Mouse (Mus musculus): ENCODE results near the gene Tmppe. TPM values are rescaled to one million over a fixed set of nuclear protein-coding genes. Genes with fewer than 3 reads are reported as not detected.
"Not testable (repeated sequence)": the region's sequence is repeated elsewhere in the genome, so short reads cannot be mapped to it uniquely, and the experiment has no call there.

The Tmppe gene
- polyA plus RNA-seq, 1 experiment from 2014 or later = 9.9 TPM

GRCm38 (mm10) chr9:114385160-114385559 lies 15.7 kb upstream of the Tmppe start:
- DNase-seq (ENCODE audit: low spot score) = no peak
- WGBS = 98% methylated on average over 10 of the region's 10 CpGs
- H3K9me3 ChIP-seq = no peaks in the 10 kb centered on the region
- 0 out of 2 replicates have a peak, but pooled peaks cover 11% of the 10 kb centered on the region for H3K36me3 ChIP-seq
- no peak overlapping the region for H3K4me3 ChIP-seq
- no peak overlapping the region for H3K27ac ChIP-seq
- H3K4me1 ChIP-seq (replicated peaks) = peaks cover 8% of the 10 kb centered on the region
- H3K27me3 ChIP-seq (ENCODE audit: insufficient read depth, poor library complexity, severe bottlenecking) = no peaks in the 10 kb centered on the region

DNA sequence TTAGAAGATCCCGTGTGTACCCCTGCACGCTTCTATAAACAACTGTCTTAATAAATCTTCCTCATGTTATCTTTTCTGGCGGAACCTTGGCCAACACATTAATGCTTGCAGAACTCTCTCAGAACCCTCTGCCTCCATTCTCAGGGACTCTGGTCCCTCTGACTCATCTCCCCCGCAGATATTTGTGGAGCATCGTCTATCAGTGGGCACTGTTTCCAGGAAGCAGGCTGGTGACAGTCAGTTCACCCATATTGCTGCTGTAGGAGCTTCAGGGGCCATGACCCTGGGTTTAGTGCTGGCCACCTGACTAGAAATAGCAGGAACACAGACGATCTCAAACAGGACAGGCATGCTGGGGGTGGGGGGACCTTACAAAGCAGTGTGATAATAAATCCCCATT lies 13.8 kb upstream of the Tmppe start:
- H3K27ac ChIP-seq = no peak overlapping the region
- no peak for DNase-seq (ENCODE audit: low spot score)
- H3K36me3 ChIP-seq = 0 out of 2 replicates have a peak, but pooled peaks cover 11% of the 10 kb centered on the region
- peaks cover 16% of the 10 kb centered on the region for H3K4me1 ChIP-seq (replicated peaks)
- H3K9me3 ChIP-seq = no peaks in the 10 kb centered on the region
- 85% methylated on average over 6 of the region's 6 CpGs for whole genome bisulfite sequencing
- H3K27me3 ChIP-seq (ENCODE audit: insufficient read depth, poor library complexity, severe bottlenecking) = 0 out of 2 replicates have a peak, but pooled peaks cover 3% of the 10 kb centered on the region
- H3K4me3 ChIP-seq = no peak overlapping the region

- no peak for DNase-seq (ENCODE audit: low spot score)
- Histone ChIP-seq H3K36me3 (0 out of 2 replicates have a peak, but pooled peaks cover 11% of the 10 kb centered on the region), H3K27ac (no peak overlapping the region), H3K4me1 (replicated peaks) (peaks cover 16% of the 10 kb centered on the region), H3K27me3 (ENCODE audit: insufficient read depth, poor library complexity, severe bottlenecking) (0 out of 2 replicates have a peak, but pooled peaks cover 3% of the 10 kb centered on the region), H3K9me3 (no peaks in the 10 kb centered on the region), H3K4me3 (no peak overlapping the region)
- 90% methylated on average over 8 of the region's 8 CpGs for WGBS
Measured at GRCm38 (mm10) chr9:114388288-114388687, 12.6 kb upstream of the Tmppe start.

- H3K9me3 ChIP-seq = no peaks in the 10 kb centered on the region
- peak overlapping the region; percentile 84; the same call in 1 of the 2 replicates for H3K4me3 ChIP-seq
- 0 out of 2 replicates have a peak, but pooled peaks cover 9% of the 10 kb centered on the region for H3K36me3 ChIP-seq
- 86% methylated on average over 3 of the region's 3 CpGs for WGBS
- peaks cover 16% of the 10 kb centered on the region for H3K4me1 ChIP-seq (replicated peaks)
- DNase-seq (ENCODE audit: low spot score) = no peak
- 0 out of 2 replicates have a peak, but pooled peaks cover 3% of the 10 kb centered on the region for H3K27me3 ChIP-seq (ENCODE audit: insufficient read depth, poor library complexity, severe bottlenecking)
- no peak overlapping the region for H3K27ac ChIP-seq
Measured at GRCm38 (mm10) chr9:114388701-114389370, 12.1 kb upstream of the Tmppe start.

DNA sequence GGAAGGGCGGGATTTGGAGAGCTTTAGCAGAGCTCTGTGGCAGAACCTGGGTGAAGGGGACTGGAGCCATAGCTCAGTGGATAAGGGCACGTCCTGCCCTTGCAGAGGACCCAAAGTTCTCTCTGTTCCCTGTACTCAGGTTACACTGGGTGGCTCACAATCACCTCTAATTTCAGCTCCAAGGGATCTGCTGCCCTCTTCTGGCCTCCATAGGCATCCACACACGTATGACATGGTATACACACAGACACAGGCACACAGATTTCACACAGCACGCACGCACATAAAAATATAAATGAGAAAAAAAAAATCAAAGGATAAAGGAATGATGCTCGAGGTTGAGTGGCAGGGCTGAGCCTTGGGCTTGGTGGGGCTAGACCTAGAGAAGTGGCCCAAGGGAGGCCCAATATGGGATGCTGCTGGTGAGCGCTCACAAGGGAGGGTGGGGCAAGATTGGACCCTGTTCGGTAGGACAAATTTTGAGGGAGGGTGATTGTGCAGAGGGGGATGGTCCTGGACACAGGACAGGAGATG lies 11.5 kb upstream of the Tmppe start:
- WGBS = 76% methylated on average over 8 of the region's 8 CpGs
- DNase-seq (ENCODE audit: low spot score) = no peak
- H3K4me3 ChIP-seq = peak overlapping the region; percentile 84
- H3K9me3 ChIP-seq = no peaks in the 10 kb centered on the region
- H3K4me1 ChIP-seq (replicated peaks) = peaks cover 16% of the 10 kb centered on the region
- H3K36me3 ChIP-seq = 0 out of 2 replicates have a peak, but pooled peaks cover 3% of the 10 kb centered on the region
- H3K27ac ChIP-seq = 0 out of 2 replicates have a peak overlapping the region, but pooled peaks have one; percentile 90
- H3K27me3 ChIP-seq (ENCODE audit: insufficient read depth, poor library complexity, severe bottlenecking) = 0 out of 2 replicates have a peak, but pooled peaks cover 3% of the 10 kb centered on the region

- H3K36me3 ChIP-seq = no peaks in the 10 kb centered on the region
- H3K4me1 ChIP-seq (replicated peaks) = peaks cover 16% of the 10 kb centered on the region
- no peaks in the 10 kb centered on the region for H3K9me3 ChIP-seq
- peak within 1 kb of the TSS; percentile 90 for H3K27ac ChIP-seq
- WGBS = 1% methylated on average over 96 of the region's 96 CpGs
- H3K4me3 ChIP-seq = peak within 1 kb of the TSS; percentile 84
- H3K27me3 ChIP-seq (ENCODE audit: insufficient read depth, poor library complexity, severe bottlenecking) = 0 out of 2 replicates have a peak, but pooled peaks cover 3% of the 10 kb centered on the region
- peak; percentile 78 for DNase-seq (ENCODE audit: low spot score)
Measured at GRCm38 (mm10) chr9:114389905-114390748, 10.8 kb upstream of the Tmppe start, which contains the start of gene Crtap. Gene Crtap, minus strand, starts transcription at chr9:114390675.

GRCm38 (mm10) chr9:114390749-114391075 lies 10.2 kb upstream of the Tmppe start:
- H3K9me3 ChIP-seq = no peaks in the 10 kb centered on the region
- H3K4me3 ChIP-seq = peak overlapping the region; percentile 84
- DNase-seq (ENCODE audit: low spot score) = no peak
- peak overlapping the region; percentile 90 for H3K27ac ChIP-seq
- peaks cover 16% of the 10 kb centered on the region for H3K4me1 ChIP-seq (replicated peaks)
- WGBS = 7% methylated on average over 10 of the region's 10 CpGs
- H3K27me3 ChIP-seq (ENCODE audit: insufficient read depth, poor library complexity, severe bottlenecking) = 0 out of 2 replicates have a peak, but pooled peaks cover 3% of the 10 kb centered on the region
- H3K36me3 ChIP-seq = no peaks in the 10 kb centered on the region

GRCm38 (mm10) chr9:114394136-114394535 lies 6.8 kb upstream of the Tmppe start:
- H3K27me3 ChIP-seq (ENCODE audit: insufficient read depth, poor library complexity, severe bottlenecking); H3K4me3 ChIP-seq; H3K27ac ChIP-seq; H3K36me3 ChIP-seq; H3K9me3 ChIP-seq; DNase-seq (ENCODE audit: low spot score): not testable (repeated sequence)
- 75% methylated on average over 6 of the region's 6 CpGs for WGBS
- H3K4me1 ChIP-seq (replicated peaks) = peaks cover 13% of the 10 kb centered on the region

DNA sequence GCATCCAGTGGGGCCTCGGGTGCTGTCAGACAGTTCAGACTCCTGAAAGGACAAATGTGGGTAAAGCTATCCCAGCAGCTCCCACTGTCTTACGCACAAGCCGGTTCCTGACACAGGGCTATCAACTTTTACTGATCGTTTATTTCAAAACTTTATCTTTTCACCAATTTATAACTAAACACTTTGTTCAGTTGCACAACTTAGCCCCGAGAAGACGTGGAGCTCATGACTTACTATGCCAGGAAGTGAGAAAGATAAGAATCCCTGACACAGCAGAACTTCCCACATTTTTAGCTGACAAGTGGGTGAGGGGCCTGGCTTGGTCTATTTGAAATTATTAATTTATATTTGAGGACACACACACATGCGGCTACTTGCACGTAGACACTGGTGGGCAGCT lies 6.2 kb upstream of the Tmppe start:
- Histone ChIP-seq H3K4me3 (no peak overlapping the region), H3K9me3 (no peaks in the 10 kb centered on the region), H3K4me1 (replicated peaks) (peaks cover 13% of the 10 kb centered on the region), H3K27me3 (ENCODE audit: insufficient read depth, poor library complexity, severe bottlenecking) (0 out of 2 replicates have a peak, but pooled peaks cover 3% of the 10 kb centered on the region), H3K36me3 (no peaks in the 10 kb centered on the region), H3K27ac (no peak overlapping the region)
- 90% methylated on average over 8 of the region's 8 CpGs for WGBS
- no peak for DNase-seq (ENCODE audit: low spot score)

DNA sequence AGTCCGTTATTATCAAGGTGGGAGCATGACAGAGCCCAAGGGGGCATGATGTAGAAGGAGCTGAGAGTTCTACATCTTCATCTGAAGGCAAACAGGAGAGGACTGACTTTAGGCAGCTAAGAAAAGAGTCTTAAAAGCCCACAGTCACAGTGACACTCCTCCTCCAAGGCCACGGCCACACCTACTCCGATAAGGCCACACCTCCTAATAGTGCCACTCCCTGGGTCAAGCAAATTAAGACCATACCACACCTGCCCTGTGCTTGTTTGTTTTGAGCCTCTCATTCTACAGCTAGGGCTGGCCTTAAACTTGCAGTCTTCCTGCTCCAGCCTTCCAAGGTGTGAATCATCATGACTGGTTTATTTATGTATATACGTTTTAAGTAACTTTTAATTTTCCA lies 5.6 kb upstream of the Tmppe start:
- 94% methylated on average over 4 of the region's 4 CpGs for WGBS
- DNase-seq (ENCODE audit: low spot score) = no peak
- Histone ChIP-seq H3K4me3 (no peak overlapping the region), H3K36me3 (no peaks in the 10 kb centered on the region), H3K4me1 (replicated peaks) (peaks cover 7% of the 10 kb centered on the region), H3K27ac (no peak overlapping the region), H3K9me3 (no peaks in the 10 kb centered on the region), H3K27me3 (ENCODE audit: insufficient read depth, poor library complexity, severe bottlenecking) (0 out of 2 replicates have a peak, but pooled peaks cover 3% of the 10 kb centered on the region)

DNA sequence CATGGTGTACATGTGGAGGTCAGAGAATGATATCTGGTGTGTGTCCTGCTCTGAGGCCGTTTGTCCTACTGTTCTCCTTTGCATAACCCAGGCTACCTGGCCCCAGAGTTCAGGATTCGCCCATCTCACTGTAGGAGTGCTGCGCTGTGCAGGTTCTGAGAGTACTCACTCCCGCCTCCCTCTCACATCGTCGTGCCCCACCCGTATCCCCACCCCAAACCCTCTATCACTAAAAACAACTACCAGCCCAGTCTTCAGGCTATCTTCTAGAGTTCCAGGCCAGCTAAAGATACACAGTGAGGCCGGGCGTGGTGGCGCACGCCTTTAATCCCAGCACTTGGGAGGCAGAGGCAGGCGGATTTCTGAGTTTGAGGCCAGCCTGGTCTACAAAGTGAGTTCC lies 1.2 kb upstream of the Tmppe start:
- no peaks in the 10 kb centered on the region for H3K27me3 ChIP-seq (ENCODE audit: insufficient read depth, poor library complexity, severe bottlenecking)
- no peak overlapping the region for H3K4me3 ChIP-seq
- no peak overlapping the region for H3K27ac ChIP-seq
- peaks cover 16% of the 10 kb centered on the region for H3K4me1 ChIP-seq (replicated peaks)
- 88% methylated on average over 12 of the region's 12 CpGs for WGBS
- no peak for DNase-seq (ENCODE audit: low spot score)
- H3K36me3 ChIP-seq = peaks cover 12% of the 10 kb centered on the region
- peaks cover 5% of the 10 kb centered on the region for H3K9me3 ChIP-seq

DNA sequence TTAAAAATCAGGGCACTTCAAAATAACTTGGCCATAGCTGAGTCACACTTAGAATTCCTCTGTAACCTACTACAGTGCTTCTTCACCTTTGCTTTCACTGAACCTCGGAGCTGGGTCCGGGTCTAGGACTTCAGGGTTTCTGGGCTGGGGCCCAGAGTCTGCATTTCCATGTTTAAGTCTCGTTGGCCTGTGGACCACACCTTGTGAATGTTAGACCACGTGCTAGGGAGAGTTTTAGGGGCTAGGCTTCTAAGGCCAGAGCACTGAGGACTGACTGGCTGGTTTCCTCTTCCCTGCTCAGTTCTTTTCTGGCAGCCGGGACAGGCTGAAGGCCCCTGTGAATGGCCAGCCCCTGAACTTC lies 337 bp upstream of the Tmppe start:
- Histone ChIP-seq H3K4me3 (peak overlapping the region; percentile 88), H3K27ac (peak overlapping the region; percentile 94), H3K4me1 (replicated peaks) (peaks cover 16% of the 10 kb centered on the region), H3K9me3 (peaks cover 13% of the 10 kb centered on the region), H3K27me3 (ENCODE audit: insufficient read depth, poor library complexity, severe bottlenecking) (no peaks in the 10 kb centered on the region), H3K36me3 (peaks cover 21% of the 10 kb centered on the region)
- no peak for DNase-seq (ENCODE audit: low spot score)
- 26% methylated on average over 5 of the region's 5 CpGs for WGBS

Measured in hindbrain, embryonic 10.5 days (tissue).